Mouse (Mus musculus) spleen, postnatal 36 days (tissue): ENCODE measurements around the gene Gm20388.

ENCODE experiments used
- DNase-seq, 2 experiments: peaks; one replicate each; pipeline ENCODE4 v3.0.0; 2022; ENCODE audit warnings: low spot score in 2 of 2, mixed read lengths in 1 of 2

Gm20388 gene

DNA sequence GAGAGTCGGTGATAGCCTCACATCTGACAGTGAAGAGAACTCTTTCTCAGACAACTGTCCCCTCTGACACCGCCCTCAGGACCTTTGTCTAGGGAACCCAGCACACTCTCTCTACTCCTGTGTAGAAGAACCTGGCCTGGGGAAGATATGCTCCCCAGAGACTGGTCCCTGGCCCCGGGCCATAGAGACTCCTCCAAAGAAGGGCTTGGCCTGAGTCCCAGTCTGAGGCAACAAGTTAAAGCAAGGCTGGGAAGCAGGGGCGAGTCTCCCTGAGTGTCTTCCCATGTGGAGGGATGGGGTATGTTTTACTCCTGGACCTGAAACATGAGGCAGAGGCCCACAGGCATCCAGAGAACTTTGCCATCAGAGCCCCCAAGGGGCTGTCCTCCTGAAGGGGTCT lies 2935.0 kb downstream of the Gm20388 start:
- DNase-seq = no peak

GRCm38 (mm10) chr8:122847829-122848561 lies 2937.4 kb downstream of the Gm20388 start, which contains the start of gene Cdh15:
TSS of gene Cdh15 (plus strand) at chr8:122847966.
- DNase-seq = peak; percentile 24 to 27

DNA sequence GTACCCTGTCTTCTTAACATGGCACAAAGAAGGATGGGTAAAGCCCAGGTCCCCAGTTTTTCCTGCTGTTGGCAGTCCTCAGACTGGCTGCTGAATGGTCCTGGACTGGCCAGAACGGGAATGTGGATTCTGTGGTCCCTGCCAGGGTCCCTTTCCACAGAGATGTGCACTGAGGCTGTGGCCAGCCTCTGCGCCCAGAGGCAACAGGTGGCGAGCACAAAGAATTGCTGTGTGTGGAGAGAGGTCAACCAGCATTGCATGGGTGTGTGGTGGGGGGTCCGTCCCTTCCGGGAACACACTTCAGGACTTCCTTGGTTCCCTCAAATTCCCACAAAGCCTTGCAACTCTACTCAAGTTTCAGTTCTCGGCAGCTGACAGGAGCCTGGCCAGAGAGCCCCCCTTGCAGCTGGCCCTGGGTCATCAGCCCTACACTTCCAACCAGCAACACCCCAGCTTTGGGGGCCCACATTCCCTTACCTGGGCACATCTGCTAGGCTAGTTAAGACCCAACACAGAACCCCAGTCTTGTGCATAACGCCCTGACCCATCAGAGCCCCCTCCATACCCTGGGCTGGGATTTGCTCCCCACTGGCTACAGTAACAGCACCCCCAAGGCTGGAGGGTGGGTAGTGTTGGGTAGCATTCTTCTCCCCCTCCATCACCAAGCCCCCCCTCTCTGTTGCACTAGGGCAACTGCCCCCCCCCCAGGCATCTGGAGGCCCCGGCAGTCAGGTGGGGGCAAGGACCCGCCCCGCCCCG lies 2938.7 kb downstream of the Gm20388 start:
- DNase-seq = no peak

DNA sequence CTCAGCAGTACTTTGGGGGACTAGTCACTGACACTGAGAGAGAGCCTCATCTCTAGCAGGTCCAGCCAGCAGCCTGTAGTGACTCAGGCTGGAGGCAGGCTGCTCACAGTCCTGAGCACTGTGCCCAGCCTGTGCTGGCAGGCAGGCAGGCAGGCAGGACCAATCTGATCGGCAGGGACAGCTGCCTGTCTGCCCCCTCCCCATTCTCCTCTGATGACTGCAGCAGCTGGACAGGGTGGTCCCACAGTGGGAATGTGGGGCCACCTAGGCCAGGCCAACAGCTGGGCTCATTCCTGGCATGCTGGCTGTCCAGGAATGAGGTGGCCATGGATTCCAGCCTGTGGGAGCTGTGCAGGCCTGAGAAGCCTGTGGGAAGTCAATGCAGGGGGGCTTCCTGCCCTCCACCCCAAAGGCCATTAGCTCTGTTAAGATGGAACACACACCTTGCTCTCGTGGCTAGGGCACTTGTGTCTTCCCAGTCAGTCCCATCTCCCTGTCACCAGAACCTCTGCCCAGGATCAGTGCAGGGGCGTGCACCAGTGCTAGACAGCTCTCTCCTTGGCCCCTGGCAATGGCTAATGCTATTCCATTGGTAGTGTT lies 2940.1 kb downstream of the Gm20388 start:
- DNase-seq = no peak

- DNase-seq = no peak
These were observed 2941.3 kb downstream of the Gm20388 start for GRCm38 (mm10) chr8:122851692-122852545.

GRCm38 (mm10) chr8:122852546-122852905 lies 2941.9 kb downstream of the Gm20388 start:
- no peak for DNase-seq

DNA sequence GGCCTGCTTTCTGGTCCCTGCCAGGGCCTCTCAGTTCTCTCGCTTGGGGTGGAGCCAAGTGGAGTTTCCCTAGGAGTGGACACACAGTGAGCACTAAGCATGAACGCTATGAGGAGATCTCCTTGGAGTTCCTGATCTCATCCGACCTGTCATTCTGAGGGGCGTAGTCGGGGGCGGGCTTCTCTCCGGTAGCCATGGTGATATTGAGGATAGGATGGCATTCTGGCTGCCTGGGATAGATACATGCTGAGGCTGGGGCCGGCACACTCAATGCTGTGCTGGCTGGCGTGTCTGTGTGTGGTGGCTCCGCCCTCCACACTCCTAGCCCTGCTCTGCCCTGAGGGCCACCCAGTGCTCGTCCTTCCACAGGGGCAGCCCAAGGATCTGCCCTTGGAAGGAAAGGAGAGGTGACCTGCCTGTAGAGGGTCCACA lies 2942.7 kb downstream of the Gm20388 start:
- DNase-seq = no peak

DNA sequence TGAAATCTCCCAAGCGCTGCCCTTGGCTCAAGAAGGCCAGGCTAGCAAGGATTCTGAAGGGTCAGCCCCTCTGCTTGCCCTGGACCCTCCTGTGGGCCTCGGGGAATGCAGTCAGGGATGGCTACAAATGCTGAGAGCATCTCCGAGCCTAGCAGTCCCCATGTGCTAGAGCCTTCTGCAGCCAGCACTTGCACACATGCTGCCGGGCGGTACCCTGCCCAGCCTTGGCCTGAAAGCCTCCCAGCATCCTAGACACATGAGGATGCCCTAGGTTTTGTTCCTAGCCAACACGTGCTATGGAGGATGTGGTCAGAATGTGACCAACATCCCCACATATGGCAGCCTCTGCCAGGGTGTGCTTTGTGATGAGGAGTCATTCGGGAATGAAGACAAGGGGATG lies 2943.7 kb downstream of the Gm20388 start:
- DNase-seq = no peak

GRCm38 (mm10) chr8:122855123-122855522 lies 2944.5 kb downstream of the Gm20388 start:
- no peak for DNase-seq

DNA sequence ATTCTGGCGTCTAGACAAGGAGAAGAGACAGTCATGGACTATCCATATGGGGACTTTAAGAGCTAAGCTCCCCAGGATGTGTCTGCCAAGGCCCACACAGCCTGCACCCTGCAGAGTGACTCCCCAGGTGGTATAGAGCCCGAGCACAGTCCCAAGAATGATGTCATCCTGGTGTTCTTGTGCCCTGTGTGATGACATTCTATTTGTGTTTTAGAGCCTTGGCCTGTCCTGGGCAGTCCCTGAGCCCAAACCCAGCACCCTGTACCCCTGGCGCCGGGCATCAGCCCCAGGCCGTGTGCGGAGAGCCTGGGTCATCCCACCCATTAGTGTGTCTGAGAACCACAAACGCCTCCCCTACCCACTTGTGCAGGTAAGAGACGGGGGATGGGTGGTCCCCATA lies 2945.6 kb downstream of the Gm20388 start:
- DNase-seq = no peak

GRCm38 (mm10) chr8:122859843-122860242 lies 2949.2 kb downstream of the Gm20388 start:
- no peak for DNase-seq

DNA sequence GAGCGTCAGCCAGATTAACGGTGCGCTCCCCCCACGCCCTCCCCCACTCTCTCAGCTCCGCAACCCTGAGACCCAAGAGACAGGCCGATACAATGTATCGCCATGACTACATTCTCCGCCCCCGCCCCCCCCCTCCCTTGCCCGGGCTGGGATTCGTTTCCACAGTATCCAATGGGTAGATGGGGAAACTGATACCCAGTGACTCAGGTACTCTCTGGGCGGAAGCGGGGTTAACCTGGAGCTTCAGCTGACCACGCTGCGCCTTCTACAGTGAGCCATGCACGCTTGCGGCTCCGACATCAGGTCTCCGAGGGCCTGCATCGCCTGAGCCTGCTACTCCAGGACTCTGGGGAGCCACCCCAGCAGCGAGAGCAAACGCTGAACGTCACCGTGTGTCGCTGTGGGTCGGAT lies 2954.1 kb downstream of the Gm20388 start:
- no peak for DNase-seq

DNA sequence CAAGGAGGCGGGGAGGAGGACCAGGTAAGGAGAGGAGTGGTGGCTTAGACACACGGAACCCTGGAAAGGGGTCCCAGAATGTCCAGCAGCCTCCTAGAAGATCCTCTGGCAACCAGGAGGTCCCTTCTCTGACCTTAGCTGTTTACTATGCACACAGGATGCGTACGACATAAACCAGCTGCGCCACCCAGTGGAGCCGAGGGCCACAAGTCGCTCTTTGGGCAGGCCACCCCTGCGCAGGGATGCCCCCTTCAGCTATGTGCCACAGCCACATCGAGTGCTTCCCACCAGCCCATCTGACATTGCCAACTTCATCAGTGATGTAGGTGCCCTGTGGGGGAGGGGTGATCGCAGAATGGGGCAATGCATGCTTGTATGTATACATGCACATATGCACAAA lies 2954.8 kb downstream of the Gm20388 start:
- DNase-seq = peak in 1 of 2 experiments; percentile 25

GRCm38 (mm10) chr8:122866231-122866630 lies 2955.6 kb downstream of the Gm20388 start:
- DNase-seq = no peak

DNA sequence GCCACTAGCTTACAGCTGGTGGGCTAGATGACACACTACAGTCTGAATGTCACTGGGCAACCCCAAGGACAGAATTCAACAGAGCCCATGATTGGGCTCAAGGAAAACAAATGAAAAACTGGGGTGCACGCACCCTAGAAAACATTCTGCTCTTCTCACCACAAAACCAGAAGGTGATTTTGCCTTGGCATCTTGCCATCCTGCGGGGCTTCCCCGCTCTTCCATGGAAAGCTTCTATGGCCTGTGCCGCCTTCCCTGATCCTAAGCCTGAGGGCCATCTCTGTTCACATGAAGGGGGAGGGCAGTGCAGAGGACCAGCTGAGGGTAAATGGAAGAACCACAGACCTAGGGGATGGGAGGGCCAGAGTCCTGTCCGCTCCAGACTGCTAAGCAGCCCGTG lies 2957.3 kb downstream of the Gm20388 start:
- DNase-seq = no peak

GRCm38 (mm10) chr8:122870377-122870863 lies 2959.8 kb downstream of the Gm20388 start:
- DNase-seq = peak; percentile 93

DNA sequence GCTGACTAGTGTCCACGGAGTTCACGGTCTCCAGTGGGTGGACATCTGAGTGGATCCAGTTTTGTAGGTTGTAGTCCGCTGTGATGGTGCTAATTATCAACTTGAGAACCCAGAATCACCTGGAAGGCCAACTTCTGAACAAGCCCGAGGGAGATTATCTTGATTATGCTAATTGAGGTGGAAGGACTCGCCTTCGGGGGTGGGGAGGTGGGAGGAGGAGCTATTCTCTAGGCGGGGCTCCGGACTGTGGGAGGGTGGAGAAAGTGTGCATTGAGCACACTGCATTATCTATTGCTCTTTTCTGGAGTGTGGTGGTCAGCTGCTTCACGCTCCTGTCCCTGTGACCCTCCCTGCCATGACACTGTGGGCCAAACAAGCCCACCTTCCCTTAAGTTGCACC lies 2961.0 kb downstream of the Gm20388 start:
- no peak for DNase-seq

- peak in 1 of 2 experiments; percentile 27 for DNase-seq
These were observed 2962.5 kb downstream of the Gm20388 start for GRCm38 (mm10) chr8:122873171-122873570.

GRCm38 (mm10) chr8:122875186-122875585 lies 2964.5 kb downstream of the Gm20388 start:
- no peak for DNase-seq

DNA sequence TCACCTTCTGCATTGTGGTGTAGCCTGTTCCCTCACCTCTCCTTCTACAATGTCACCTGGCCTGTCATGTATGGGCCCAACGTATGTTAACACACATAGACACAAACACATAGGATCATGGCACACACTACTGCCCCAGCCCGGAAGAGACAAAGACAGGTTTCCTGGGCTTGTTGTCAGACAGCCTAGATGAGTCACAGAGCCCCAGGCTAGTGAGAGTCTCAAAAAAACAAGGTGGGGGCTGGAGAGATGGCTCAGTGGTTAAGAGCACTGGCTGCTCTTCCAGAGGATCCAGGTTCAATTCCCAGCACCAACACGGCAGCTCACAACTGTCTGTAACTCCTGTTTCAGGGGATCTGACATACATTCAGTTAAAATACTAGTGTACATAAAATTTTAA lies 2967.6 kb downstream of the Gm20388 start:
- no peak for DNase-seq

GRCm38 (mm10) chr8:122880302-122880701 lies 2969.7 kb downstream of the Gm20388 start:
- DNase-seq = no peak

DNA sequence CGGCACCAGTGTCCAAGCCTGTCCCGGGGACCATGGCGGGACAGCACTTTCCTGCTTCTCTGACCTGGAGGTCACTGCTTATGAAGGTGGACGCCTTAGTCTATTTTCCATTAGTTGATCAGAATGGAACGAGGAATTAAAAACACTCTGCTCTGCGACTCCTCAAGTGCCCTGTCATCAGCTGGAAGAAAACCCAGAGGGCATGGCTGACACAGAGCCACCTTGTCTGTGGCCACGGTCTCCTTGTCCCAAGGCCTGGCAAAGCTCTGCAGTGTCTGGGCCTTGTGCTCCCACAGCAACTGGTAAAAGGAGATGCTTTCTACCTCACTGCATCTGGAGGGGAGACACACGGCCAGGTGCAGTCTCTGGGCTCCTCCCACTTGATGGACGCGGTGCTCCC lies 2973.0 kb downstream of the Gm20388 start:
- no peak for DNase-seq
